In genomic region chr13:40748785-40749602, GRCm38 (mm10) we compare ENCODE assay signal across 9 mouse cellular contexts. TPM values are rescaled to one million over a fixed set of nuclear protein-coding genes. Genes with fewer than 3 reads are reported as not detected.
DNase-seq lines count a peak whose midpoint lies in the region; ATAC-seq lines count a peak whose summit lies in the region.
"Had no signal": no experiment of that assay in that cellular context is flagged by ENCODE, and none has a peak within 500 bp of the region (broad histone marks: within the 10 kb centered on the region; RNA-seq: fewer than 3 reads in every experiment).

No protein-coding gene starts in this region.

- no peak for ATAC-seq in heart, embryonic 15.5 days (replicated peaks; ENCODE audit: insufficient number of reproducible peaks, insufficient read depth, low FRiP score, low read depth)
- ATAC-seq in liver, embryonic 12.5 days, result no peak
- no peak for ATAC-seq in stomach, embryonic 16.5 days (ENCODE audit: insufficient read depth, low FRiP score)
- ATAC-seq: Patski had no signal

- no peak overlapping the region for H3K27ac ChIP-seq in heart, embryonic 10.5 days
- no peak overlapping the region for H3K27ac ChIP-seq in heart, embryonic 15.5 days
- no peak overlapping the region for H3K27ac ChIP-seq in liver, embryonic 12.5 days
- no peak overlapping the region for H3K27ac ChIP-seq in stomach, embryonic 16.5 days (ENCODE audit: low read length)

- H3K4me3 ChIP-seq in heart, embryonic 10.5 days, result peak overlapping the region; percentile 39
- H3K4me3 ChIP-seq in heart, embryonic 15.5 days, result peak overlapping the region; percentile 25; the same call in 1 of the 2 replicates
- no peak overlapping the region for H3K4me3 ChIP-seq in liver, embryonic 12.5 days
- H3K4me3 ChIP-seq in stomach, embryonic 16.5 days (replicated peaks; ENCODE audit: low read length), result peak overlapping the region; percentile 12; the same call in 1 of the 2 replicates

- no peaks in the 10 kb centered on the region for H3K36me3 ChIP-seq in heart, embryonic 10.5 days
- no peaks in the 10 kb centered on the region for H3K36me3 ChIP-seq in heart, embryonic 15.5 days
- H3K36me3 ChIP-seq in liver, embryonic 12.5 days, result no peaks in the 10 kb centered on the region
- H3K36me3 ChIP-seq in stomach, embryonic 16.5 days (ENCODE audit: control insufficient read depth, insufficient read depth, low read length), result 0 out of 2 replicates have a peak, but pooled peaks cover 2% of the 10 kb centered on the region

- intact Hi-C loops in heart, postnatal 25 days (cut with DNase I), result loop anchor here (2.0 to 5.0 kb wide), 2 partner anchors 1308 to 1757 kb away; no protein-coding TSS in a partner anchor

- WGBS in heart, embryonic 10.5 days, result 13% methylated on average over 19 of the region's 19 CpGs
- WGBS in heart, embryonic 15.5 days, result 12% methylated on average over 19 of the region's 19 CpGs
- WGBS in liver, embryonic 12.5 days (ENCODE audit: insufficient replicate concordance), result 13% methylated on average over 19 of the region's 19 CpGs
- WGBS in stomach, embryonic 16.5 days, result 10% methylated on average over 19 of the region's 19 CpGs

- H3K9ac ChIP-seq in heart, embryonic 15.5 days, result no peak overlapping the region
- no peak overlapping the region for H3K9ac ChIP-seq in liver, embryonic 12.5 days
- 0 out of 2 replicates have a peak overlapping the region, but pooled peaks have one; percentile 29 for H3K9ac ChIP-seq in stomach, embryonic 16.5 days (ENCODE audit: low read length)

- peaks cover 27% of the 10 kb centered on the region for H3K27me3 ChIP-seq in heart, embryonic 10.5 days (ENCODE audit: insufficient read depth, poor library complexity, severe bottlenecking)
- H3K27me3 ChIP-seq in heart, embryonic 15.5 days, result peaks cover 50% of the 10 kb centered on the region
- H3K27me3 ChIP-seq in liver, embryonic 12.5 days (replicated peaks), result peaks cover 62% of the 10 kb centered on the region
- peaks cover 22% of the 10 kb centered on the region for H3K27me3 ChIP-seq in stomach, embryonic 16.5 days (ENCODE audit: control insufficient read depth, insufficient read depth, low read length)
- H3K27me3 ChIP-seq: Patski had no signal

- DNase-seq in heart, embryonic 10.5 days (ENCODE audit: low spot score), result peak; percentile 68
- no peak for DNase-seq in heart, postnatal 25 days (ENCODE audit: low spot score)
- peak; percentile 93 for DNase-seq in ZHBTc4 (ENCODE audit: low read depth, low spot score)
- no peak for DNase-seq in right cerebral cortex, postnatal 14 days
- DNase-seq in urinary bladder, postnatal 36 days (ENCODE audit: low spot score in 2 of 2), result no peak

- peaks cover 6% of the 10 kb centered on the region; the same call in 1 of the 2 replicates for H3K4me1 ChIP-seq in heart, embryonic 10.5 days
- H3K4me1 ChIP-seq in heart, embryonic 15.5 days (replicated peaks), result peaks cover 7% of the 10 kb centered on the region
- H3K4me1 ChIP-seq in liver, embryonic 12.5 days, result no peaks in the 10 kb centered on the region
- no peaks in the 10 kb centered on the region for H3K4me1 ChIP-seq in stomach, embryonic 16.5 days (ENCODE audit: control insufficient read depth, insufficient read depth, low read length)

- peaks cover 3% of the 10 kb centered on the region for H3K9me3 ChIP-seq in heart, embryonic 10.5 days
- no peaks in the 10 kb centered on the region for H3K9me3 ChIP-seq in heart, embryonic 15.5 days (replicated peaks)
- no peaks in the 10 kb centered on the region for H3K9me3 ChIP-seq in liver, embryonic 12.5 days (replicated peaks)
- peaks cover 5% of the 10 kb centered on the region; the same call in 1 of the 2 replicates for H3K9me3 ChIP-seq in stomach, embryonic 16.5 days (replicated peaks; ENCODE audit: control insufficient read depth, low read length)

- peak overlapping the region; percentile 53 for H3K4me2 ChIP-seq in heart, embryonic 15.5 days
- 0 out of 2 replicates have a peak overlapping the region, but pooled peaks have one; percentile 24 for H3K4me2 ChIP-seq in liver, embryonic 12.5 days
- peak overlapping the region; percentile 45 for H3K4me2 ChIP-seq in stomach, embryonic 16.5 days (ENCODE audit: low read depth, low read length)

RNA-seq across cellular contexts. Expression of gene Tfap2a, which starts 10.8 kb away (rescaled TPM):
- 1.0 and 1.6 TPM in 2 replicates for polyA plus RNA-seq in heart, embryonic 10.5 days (2016; fragmentation: Nextera tagmentation; extraction: Ambion mirVana)
- under 1 TPM; 0.14 to 0.23 TPM for total RNA-seq in heart, postnatal 25 days (2021)
- 0.08 and 0.30 TPM in 2 replicates for polyA plus RNA-seq in heart, embryonic 15.5 days (2015; fragmentation: Nextera tagmentation; extraction: Ambion mirVana)
- polyA plus RNA-seq in liver, embryonic 12.5 days (2016; fragmentation: Nextera tagmentation; extraction: Ambion mirVana), result 0.07 TPM in 2 replicates
- 1.4 and 1.5 TPM in 2 replicates for polyA plus RNA-seq in stomach, embryonic 16.5 days (2015; fragmentation: Nextera tagmentation; extraction: Ambion mirVana)

Comparison
In these comparisons a context has a peak if more than half of its experiments do, and no peak if none do; other contexts are left out.
1. DNase-seq: peak in heart, embryonic 10.5 days (single experiment) and ZHBTc4 (single experiment); none in heart, postnatal 25 days (single experiment), right cerebral cortex, postnatal 14 days (single experiment) and urinary bladder, postnatal 36 days (0 of 2).
2. Peak in every context shown above with its lines, with median percentiles within 50 percentile points of each other: H3K4me2 ChIP-seq.